Mouse (Mus musculus): ENCODE data around the gene Clca3b.
"Not testable (repeated sequence)": the region's sequence is repeated elsewhere in the genome, so short reads cannot be mapped to it uniquely, and the experiment has no call there.

DNA sequence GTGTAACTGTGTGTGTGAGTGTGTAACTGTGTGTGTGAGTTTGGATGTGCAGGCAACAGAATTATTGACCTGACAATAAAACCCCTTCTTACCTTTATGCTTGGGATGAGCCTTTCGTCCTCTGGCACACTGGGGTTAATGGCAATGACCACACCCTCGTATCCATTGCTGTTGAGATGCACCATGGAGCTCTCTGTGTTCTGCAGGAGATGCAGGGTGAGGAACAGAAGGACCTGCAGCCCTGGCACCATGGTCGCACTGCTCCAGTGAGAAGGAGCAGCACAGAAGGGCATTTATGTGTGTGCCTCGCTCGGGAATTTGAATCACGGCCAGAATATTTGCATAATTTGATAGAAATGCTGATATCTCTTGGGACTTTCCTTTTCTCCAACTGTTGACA lies 29.9 kb downstream of the Clca3b start, which contains the start of gene Clca3a2:
- not testable (repeated sequence) for TF ChIP-seq CTCF, EP300 (IDR thresholded peaks at IDR 0.05; ENCODE audit: low read depth)
